Mouse (Mus musculus) embryonic fibroblast, embryonic 13.5 days (primary cell): Measurements from ENCODE around the gene Fam111a. TPM values are rescaled to one million over a fixed set of nuclear protein-coding genes. Genes with fewer than 3 reads are reported as not detected.

Experiments used
- H3K27ac ChIP-seq: 2 replicates; pipeline ENCODE4 v1.5.1; 2012; ENCODE audit warnings: low read length, control low read depth, inconsistent platforms; ENCODE audit not compliant: insufficient read depth
- H3K4me1 ChIP-seq: 2 replicates; pipeline ENCODE4 v1.6.1; 2011; ENCODE audit warnings: low read length; ENCODE audit not compliant: control insufficient read depth, insufficient read depth
- H3K4me3 ChIP-seq: 2 replicates; pipeline ENCODE4 v1.5.1; 2011; ENCODE audit warnings: mild to moderate bottlenecking, control low read depth, low read length; ENCODE audit not compliant: insufficient read depth
- CTCF ChIP-seq: IDR thresholded peaks from 2 replicates; pipeline ENCODE4 v1.5.1; 2011; ENCODE audit warnings: mild to moderate bottlenecking, control low read depth, low read length, moderate library complexity, borderline replicate concordance; ENCODE audit not compliant: insufficient read depth
- POLR2A ChIP-seq: IDR thresholded peaks from 2 replicates; pipeline ENCODE4 v1.6.1; 2011; ENCODE audit warnings: low read depth, mild to moderate bottlenecking, control low read depth, low read length, moderate library complexity
- polyA plus RNA-seq: library from polyadenylated mRNA; stranded (reverse); fragments of >200 nt; gene quantifications from 2 replicates; pipeline ENCODE4 v1.2.4, GENCODE M21; 2011; ENCODE audit warnings: low read depth; ENCODE audit not compliant: missing spikeins, insufficient read length

Gene Fam111a
- polyA plus RNA-seq, 1 experiment, result 56.0 TPM

- no peak overlapping the region for H3K27ac ChIP-seq
- no peaks in the 10 kb centered on the region for H3K4me1 ChIP-seq
- H3K4me3 ChIP-seq, result no peak overlapping the region
- TF ChIP-seq POLR2A (no peak), CTCF (no peak)
Observed at GRCm38 (mm10) chr19:12556293-12556692, 10.8 kb downstream of the Fam111a start.

- no peak for TF ChIP-seq POLR2A
- no peak for TF ChIP-seq CTCF
- Histone ChIP-seq H3K4me1 (no peaks in the 10 kb centered on the region), H3K27ac (no peak overlapping the region), H3K4me3 (no peak overlapping the region)
Observed at GRCm38 (mm10) chr19:12558219-12558618, 12.7 kb downstream of the Fam111a start.

- no peak for TF ChIP-seq CTCF
- no peak for TF ChIP-seq POLR2A
Observed at GRCm38 (mm10) chr19:12564197-12564596, 18.7 kb downstream of the Fam111a start.

GRCm38 (mm10) chr19:12567011-12567410 is 21.5 kb downstream of the Fam111a start:
- no peak overlapping the region for H3K27ac ChIP-seq

More at GRCm38 (mm10) chr19:12564197-12564596, 18.7 kb downstream of the Fam111a start:
- Histone ChIP-seq H3K4me3 (no peak overlapping the region), H3K4me1 (no peaks in the 10 kb centered on the region), H3K27ac (no peak overlapping the region)

GRCm38 (mm10) chr19:12570866-12571265 is 25.3 kb downstream of the Fam111a start:
- H3K4me3 ChIP-seq, result no peak overlapping the region
- TF ChIP-seq CTCF (no peak), POLR2A (no peak)
- H3K27ac ChIP-seq, result no peak overlapping the region
- peaks cover 6% of the 10 kb centered on the region; the same call in 1 of the 2 replicates for H3K4me1 ChIP-seq

More at GRCm38 (mm10) chr19:12567011-12567410, 21.5 kb downstream of the Fam111a start:
- H3K4me1 ChIP-seq, result no peaks in the 10 kb centered on the region
- H3K4me3 ChIP-seq, result no peak overlapping the region
- TF ChIP-seq CTCF (no peak), POLR2A (no peak)

GRCm38 (mm10) chr19:12571687-12572086 is 26.1 kb downstream of the Fam111a start:
- TF ChIP-seq POLR2A, result no peak
- no peak for TF ChIP-seq CTCF
- Histone ChIP-seq H3K4me1 (peaks cover 6% of the 10 kb centered on the region; the same call in 1 of the 2 replicates), H3K27ac (no peak overlapping the region), H3K4me3 (no peak overlapping the region)

GRCm38 (mm10) chr19:12572614-12573265 is 27.2 kb downstream of the Fam111a start:
- no peak overlapping the region for H3K4me3 ChIP-seq
- no peak; the same call in 1 of the 2 replicates for TF ChIP-seq POLR2A
- TF ChIP-seq CTCF, result no peak
- H3K4me1 ChIP-seq, result peaks cover 6% of the 10 kb centered on the region; the same call in 1 of the 2 replicates
- H3K27ac ChIP-seq, result peak overlapping the region; percentile 76

- Histone ChIP-seq H3K4me1 (peaks cover 6% of the 10 kb centered on the region; the same call in 1 of the 2 replicates), H3K27ac (peak overlapping the region; percentile 100), H3K4me3 (peak overlapping the region; percentile 91)
- no peak; the same call in 1 of the 2 replicates for TF ChIP-seq POLR2A
- no peak for TF ChIP-seq CTCF
Observed at GRCm38 (mm10) chr19:12573266-12574011, 27.9 kb downstream of the Fam111a start.

- Histone ChIP-seq H3K27ac (peak overlapping the region; percentile 100), H3K4me3 (peak overlapping the region; percentile 91), H3K4me1 (peaks cover 6% of the 10 kb centered on the region; the same call in 1 of the 2 replicates)
- peak; percentile 39; the same call in 1 of the 2 replicates for TF ChIP-seq POLR2A
- TF ChIP-seq CTCF, result no peak
Observed at GRCm38 (mm10) chr19:12574012-12574407, 28.5 kb downstream of the Fam111a start.
